Mouse (Mus musculus): ENCODE results near the gene Slc40a1.

The Slc40a1 gene

GRCm38 (mm10) chr1:45882076-45882475 lies 44.2 kb downstream of the Slc40a1 start:
- no peak for DNase-seq

GRCm38 (mm10) chr1:45881228-45881832 lies 45.0 kb downstream of the Slc40a1 start:
- DNase-seq: no peak

- DNase-seq: no peak
Observed at GRCm38 (mm10) chr1:45877463-45877862, 48.9 kb downstream of the Slc40a1 start.

GRCm38 (mm10) chr1:45876450-45877198 lies 49.7 kb downstream of the Slc40a1 start:
- DNase-seq: no peak

- no peak for DNase-seq
Observed at GRCm38 (mm10) chr1:45875640-45876039, 50.7 kb downstream of the Slc40a1 start.

GRCm38 (mm10) chr1:45873250-45873649 lies 53.1 kb downstream of the Slc40a1 start:
- no peak for DNase-seq

GRCm38 (mm10) chr1:45868479-45869137 lies 57.7 kb downstream of the Slc40a1 start:
- DNase-seq: no peak

- no peak for DNase-seq
Observed at GRCm38 (mm10) chr1:45868050-45868449, 58.3 kb downstream of the Slc40a1 start.

GRCm38 (mm10) chr1:45866288-45867018 lies 59.9 kb downstream of the Slc40a1 start:
- peak; percentile 27 for DNase-seq

GRCm38 (mm10) chr1:45865727-45866126 lies 60.6 kb downstream of the Slc40a1 start:
- no peak for DNase-seq

GRCm38 (mm10) chr1:45865316-45865715 lies 61.0 kb downstream of the Slc40a1 start:
- DNase-seq: no peak

GRCm38 (mm10) chr1:45864564-45865014 lies 61.7 kb downstream of the Slc40a1 start:
- peak; percentile 36 for DNase-seq

- DNase-seq: no peak
Observed at GRCm38 (mm10) chr1:45863641-45864040, 62.7 kb downstream of the Slc40a1 start.

GRCm38 (mm10) chr1:45861162-45861561 lies 65.2 kb downstream of the Slc40a1 start:
- DNase-seq: no peak

- DNase-seq: peak; percentile 30
Observed at GRCm38 (mm10) chr1:45860349-45860748, 66.0 kb downstream of the Slc40a1 start.

Data from lung, postnatal 36 days (tissue).